Mouse (Mus musculus) ES-Bruce4 (cell line): Measurements from ENCODE around the gene Tmem38b. TPM values are rescaled to one million over a fixed set of nuclear protein-coding genes. Genes with fewer than 3 reads are reported as not detected.

Experiments used
- H3K27ac ChIP-seq: 2 replicates; pipeline ENCODE4 v1.5.1; 2012; ENCODE audit warnings: low read length, inconsistent platforms; ENCODE audit not compliant: insufficient read depth
- H3K27me3 ChIP-seq: 2 replicates; pipeline ENCODE4 v1.6.1; 2012; ENCODE audit warnings: mild to moderate bottlenecking, low read length, inconsistent platforms; ENCODE audit not compliant: control insufficient read depth, poor library complexity, insufficient read depth, severe bottlenecking
- H3K36me3 ChIP-seq: 2 replicates; pipeline ENCODE4 v1.6.1; 2012; ENCODE audit warnings: inconsistent platforms, mild to moderate bottlenecking, low read length, moderate library complexity; ENCODE audit not compliant: control insufficient read depth, poor library complexity, insufficient read depth, severe bottlenecking
- H3K4me1 ChIP-seq: one replicate; pipeline ENCODE4 v1.8.1; 2011; ENCODE audit warnings: low read length; ENCODE audit not compliant: control insufficient read depth, insufficient read depth
- H3K4me3 ChIP-seq: 2 replicates; pipeline ENCODE4 v1.5.1; 2011; ENCODE audit warnings: low read depth, mild to moderate bottlenecking, low read length
- H3K9ac ChIP-seq: 2 replicates; pipeline ENCODE4 v1.6.1; 2012; ENCODE audit warnings: low read depth, mild to moderate bottlenecking, inconsistent platforms; ENCODE audit not compliant: poor library complexity, severe bottlenecking
- H3K9me3 ChIP-seq: replicated peaks from 2 replicates; pipeline ENCODE4 v1.6.1; 2012; ENCODE audit warnings: mild to moderate bottlenecking, low read length, inconsistent platforms; ENCODE audit not compliant: control insufficient read depth, poor library complexity, insufficient read depth, severe bottlenecking
- CTCF ChIP-seq: IDR thresholded peaks from one replicate; pipeline ENCODE4 v1.8.1; 2011; ENCODE audit warnings: low read depth, low read length
- EP300 ChIP-seq: IDR thresholded peaks from 2 replicates; pipeline ENCODE4 v1.6.1; 2011; ENCODE audit warnings: low read depth, low read length; ENCODE audit not compliant: insufficient read depth
- POLR2A ChIP-seq: IDR thresholded peaks from one replicate; pipeline ENCODE4 v1.8.1; 2011; ENCODE audit warnings: low read length; ENCODE audit not compliant: insufficient read depth
- polyA plus RNA-seq: library from polyadenylated mRNA; stranded (reverse); fragments of >200 nt; gene quantifications from 2 replicates; pipeline ENCODE4 v1.2.4, GENCODE M21; 2011; ENCODE audit warnings: low read depth; ENCODE audit not compliant: missing spikeins, insufficient read depth, insufficient read length

Tmem38b gene
- polyA plus RNA-seq, 1 experiment = 24.7 TPM

DNA sequence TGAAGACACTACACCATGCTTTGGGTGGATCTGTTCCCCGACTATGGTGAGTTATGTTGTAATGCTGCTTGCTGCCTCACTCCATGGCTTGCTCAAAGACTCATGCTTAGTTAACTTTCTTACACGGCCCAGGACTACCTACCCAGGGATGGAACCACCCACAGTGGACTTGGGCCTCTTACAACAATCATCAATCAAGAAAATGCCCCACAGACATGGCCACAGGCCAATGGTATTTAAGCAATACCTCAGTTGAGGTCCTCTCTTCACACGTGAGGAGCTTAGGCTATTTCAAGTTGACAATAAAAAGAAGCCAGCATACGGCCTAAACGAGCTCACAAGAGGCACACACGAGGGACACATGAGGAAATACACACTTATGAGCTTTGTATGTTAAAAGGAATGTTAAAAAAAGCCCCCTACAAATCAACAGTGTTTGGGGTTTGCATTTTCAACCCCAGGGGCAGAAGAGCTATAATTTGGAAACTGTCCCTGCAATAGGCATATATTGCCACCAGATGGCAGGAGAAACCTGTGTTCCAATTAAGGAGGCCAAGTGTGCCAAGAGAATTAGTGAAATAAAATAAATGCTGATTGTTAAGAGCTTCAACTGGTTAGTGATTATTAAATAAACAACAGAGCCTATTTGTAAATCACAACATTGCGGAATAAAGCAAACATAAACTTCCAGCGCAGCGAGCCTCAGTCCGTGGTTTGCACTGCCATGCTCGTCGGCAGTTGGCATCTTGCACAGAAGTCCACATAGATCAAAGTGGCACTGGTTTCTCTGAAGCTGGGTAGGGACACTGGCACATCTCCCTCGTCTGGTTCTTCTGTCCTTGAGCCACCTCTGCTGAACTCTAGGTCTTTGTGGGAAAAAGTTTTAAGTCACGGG lies 58.8 kb downstream of the Tmem38b start:
- H3K4me3 ChIP-seq = no peak overlapping the region
- no peaks in the 10 kb centered on the region for H3K36me3 ChIP-seq
- no peaks in the 10 kb centered on the region for H3K27me3 ChIP-seq
- H3K27ac ChIP-seq = no peak overlapping the region
- H3K9me3 ChIP-seq = no peaks in the 10 kb centered on the region
- no peak for TF ChIP-seq POLR2A
- TF ChIP-seq EP300 = no peak
- no peak for TF ChIP-seq CTCF
- no peak overlapping the region for H3K9ac ChIP-seq
- no peaks in the 10 kb centered on the region for H3K4me1 ChIP-seq

- H3K4me3 ChIP-seq = no peak overlapping the region
- H3K4me1 ChIP-seq = no peaks in the 10 kb centered on the region
- H3K36me3 ChIP-seq = no peaks in the 10 kb centered on the region
- H3K27ac ChIP-seq = no peak overlapping the region
- no peaks in the 10 kb centered on the region for H3K27me3 ChIP-seq
- TF ChIP-seq EP300 (no peak), CTCF (no peak), POLR2A (no peak)
- H3K9me3 ChIP-seq = no peaks in the 10 kb centered on the region
- H3K9ac ChIP-seq = no peak overlapping the region
Observed at GRCm38 (mm10) chr4:53886342-53887088, 60.7 kb downstream of the Tmem38b start.

GRCm38 (mm10) chr4:53895335-53895734 lies 69.5 kb downstream of the Tmem38b start:
- Histone ChIP-seq H3K9ac (no peak overlapping the region), H3K4me1 (peaks cover 2% of the 10 kb centered on the region), H3K27ac (no peak overlapping the region), H3K27me3 (no peaks in the 10 kb centered on the region), H3K4me3 (no peak overlapping the region), H3K36me3 (no peaks in the 10 kb centered on the region), H3K9me3 (no peaks in the 10 kb centered on the region)
- TF ChIP-seq EP300 (no peak), POLR2A (no peak), CTCF (no peak)

DNA sequence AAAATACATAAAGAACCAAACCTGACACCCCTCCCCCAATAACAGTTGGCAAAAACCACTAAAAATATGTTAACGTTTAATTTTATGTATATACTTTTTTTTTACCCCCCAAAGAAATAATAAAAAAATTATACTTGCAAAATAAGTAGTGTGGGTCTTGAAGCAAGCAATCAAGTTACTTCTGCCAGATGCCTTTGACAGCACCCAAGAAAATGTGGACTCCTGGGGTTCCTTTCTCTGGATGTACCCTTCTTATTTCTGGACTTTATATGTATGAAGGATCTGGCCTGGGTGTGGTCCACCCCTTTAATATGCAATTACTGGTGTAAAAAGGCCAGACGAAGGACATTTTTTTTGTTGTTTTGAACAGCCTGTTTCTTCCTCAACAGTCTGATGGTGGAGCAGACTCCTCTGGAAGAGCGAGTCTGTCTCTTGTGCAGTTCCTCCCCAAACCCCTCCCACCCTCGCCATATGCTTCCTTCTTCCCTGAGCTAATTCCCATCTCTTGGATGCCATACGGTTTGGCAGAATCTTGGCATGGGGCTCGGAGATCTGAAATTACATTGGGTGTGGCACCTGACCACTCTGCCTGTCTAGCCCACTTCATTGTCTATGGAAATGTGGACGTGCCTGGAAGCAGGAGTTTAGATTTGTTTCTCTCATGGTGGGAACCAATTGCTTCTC lies 70.4 kb downstream of the Tmem38b start:
- Histone ChIP-seq H3K4me3 (no peak overlapping the region), H3K36me3 (no peaks in the 10 kb centered on the region), H3K27ac (no peak overlapping the region), H3K27me3 (no peaks in the 10 kb centered on the region), H3K9ac (no peak overlapping the region), H3K4me1 (peaks cover 2% of the 10 kb centered on the region), H3K9me3 (no peaks in the 10 kb centered on the region)
- TF ChIP-seq POLR2A = no peak
- TF ChIP-seq CTCF = no peak
- TF ChIP-seq EP300 = no peak

GRCm38 (mm10) chr4:53900386-53900971 lies 74.6 kb downstream of the Tmem38b start:
- Histone ChIP-seq H3K27me3 (no peaks in the 10 kb centered on the region), H3K9ac (no peak overlapping the region), H3K9me3 (no peaks in the 10 kb centered on the region), H3K27ac (no peak overlapping the region), H3K4me1 (peaks cover 2% of the 10 kb centered on the region), H3K4me3 (no peak overlapping the region), H3K36me3 (no peaks in the 10 kb centered on the region)
- no peak for TF ChIP-seq POLR2A
- TF ChIP-seq EP300 = no peak
- no peak for TF ChIP-seq CTCF
